Mouse (Mus musculus): ENCODE results near the gene Ninj1. TPM values are rescaled to one million over a fixed set of nuclear protein-coding genes. Genes with fewer than 3 reads are reported as not detected.

Ninj1 gene
- polyA plus RNA-seq, 1 experiment from 2014 or later: 54.2 TPM

GRCm38 (mm10) chr13:49189970-49190870, 2.9 kb downstream of the Ninj1 start:
- H3K4me2 ChIP-seq (replicated peaks; ENCODE audit: low read depth, low read length): no peak overlapping the region
- no peak overlapping the region for H3K27ac ChIP-seq (ENCODE audit: low read depth, low read length)
- 64% methylated on average over 12 of the region's 12 CpGs for WGBS
- peaks cover 40% of the 10 kb centered on the region for H3K4me1 ChIP-seq (ENCODE audit: control insufficient read depth, insufficient read depth, low read length)
- peak overlapping the region; percentile 18; the same call in 1 of the 2 replicates for H3K9ac ChIP-seq (ENCODE audit: low read depth, low read length)
- no peaks in the 10 kb centered on the region for H3K9me3 ChIP-seq (ENCODE audit: control insufficient read depth, low read length)
- no peaks in the 10 kb centered on the region for H3K27me3 ChIP-seq (ENCODE audit: control insufficient read depth, insufficient read depth, low read length)
- H3K36me3 ChIP-seq (ENCODE audit: control insufficient read depth, insufficient read depth, low read length): peaks cover 4% of the 10 kb centered on the region; the same call in 1 of the 2 replicates
- ATAC-seq (ENCODE audit: low FRiP score, low TSS enrichment): no peak
- no peak overlapping the region for H3K4me3 ChIP-seq (ENCODE audit: low read length)

- Histone ChIP-seq H3K9ac (ENCODE audit: low read depth, low read length) (peak overlapping the region; percentile 18; the same call in 1 of the 2 replicates), H3K36me3 (ENCODE audit: control insufficient read depth, insufficient read depth, low read length) (peaks cover 10% of the 10 kb centered on the region; the same call in 1 of the 2 replicates), H3K27me3 (ENCODE audit: control insufficient read depth, insufficient read depth, low read length) (no peaks in the 10 kb centered on the region), H3K4me2 (replicated peaks; ENCODE audit: low read depth, low read length) (no peak overlapping the region), H3K9me3 (ENCODE audit: control insufficient read depth, low read length) (no peaks in the 10 kb centered on the region), H3K4me1 (ENCODE audit: control insufficient read depth, insufficient read depth, low read length) (peaks cover 40% of the 10 kb centered on the region), H3K27ac (ENCODE audit: low read depth, low read length) (peak overlapping the region; percentile 47; the same call in 1 of the 2 replicates), H3K4me3 (ENCODE audit: low read length) (no peak overlapping the region)
- no peak for ATAC-seq (ENCODE audit: low FRiP score, low TSS enrichment)
- WGBS: 60% methylated on average over 7 of the region's 7 CpGs
These were observed 3.8 kb downstream of the Ninj1 start for GRCm38 (mm10) chr13:49190876-49191672.

GRCm38 (mm10) chr13:49191673-49192035, 4.4 kb downstream of the Ninj1 start:
- 35% methylated on average over 5 of the region's 5 CpGs for WGBS
- H3K4me2 ChIP-seq (replicated peaks; ENCODE audit: low read depth, low read length): no peak overlapping the region
- H3K36me3 ChIP-seq (ENCODE audit: control insufficient read depth, insufficient read depth, low read length): peaks cover 10% of the 10 kb centered on the region; the same call in 1 of the 2 replicates
- no peak overlapping the region for H3K9ac ChIP-seq (ENCODE audit: low read depth, low read length)
- H3K4me3 ChIP-seq (ENCODE audit: low read length): no peak overlapping the region
- H3K27me3 ChIP-seq (ENCODE audit: control insufficient read depth, insufficient read depth, low read length): no peaks in the 10 kb centered on the region
- ATAC-seq (ENCODE audit: low FRiP score, low TSS enrichment): no peak
- H3K9me3 ChIP-seq (ENCODE audit: control insufficient read depth, low read length): no peaks in the 10 kb centered on the region
- 0 out of 2 replicates have a peak overlapping the region, but pooled peaks have one; percentile 14 for H3K27ac ChIP-seq (ENCODE audit: low read depth, low read length)
- H3K4me1 ChIP-seq (ENCODE audit: control insufficient read depth, insufficient read depth, low read length): peaks cover 40% of the 10 kb centered on the region

GRCm38 (mm10) chr13:49192156-49192855, 5.0 kb downstream of the Ninj1 start:
- no peak for ATAC-seq (ENCODE audit: low FRiP score, low TSS enrichment)
- WGBS: 76% methylated on average over 16 of the region's 16 CpGs
- Histone ChIP-seq H3K36me3 (ENCODE audit: control insufficient read depth, insufficient read depth, low read length) (peaks cover 10% of the 10 kb centered on the region; the same call in 1 of the 2 replicates), H3K4me1 (ENCODE audit: control insufficient read depth, insufficient read depth, low read length) (peaks cover 36% of the 10 kb centered on the region), H3K27me3 (ENCODE audit: control insufficient read depth, insufficient read depth, low read length) (no peaks in the 10 kb centered on the region), H3K4me3 (ENCODE audit: low read length) (no peak overlapping the region), H3K9me3 (ENCODE audit: control insufficient read depth, low read length) (no peaks in the 10 kb centered on the region), H3K4me2 (replicated peaks; ENCODE audit: low read depth, low read length) (no peak overlapping the region), H3K27ac (ENCODE audit: low read depth, low read length) (no peak overlapping the region), H3K9ac (ENCODE audit: low read depth, low read length) (no peak overlapping the region)

GRCm38 (mm10) chr13:49193650-49194049, 6.4 kb downstream of the Ninj1 start:
- Histone ChIP-seq H3K4me1 (ENCODE audit: control insufficient read depth, insufficient read depth, low read length) (peaks cover 29% of the 10 kb centered on the region), H3K4me3 (ENCODE audit: low read length) (no peak overlapping the region), H3K27ac (ENCODE audit: low read depth, low read length) (no peak overlapping the region), H3K36me3 (ENCODE audit: control insufficient read depth, insufficient read depth, low read length) (peaks cover 10% of the 10 kb centered on the region; the same call in 1 of the 2 replicates), H3K9ac (ENCODE audit: low read depth, low read length) (no peak overlapping the region), H3K4me2 (replicated peaks; ENCODE audit: low read depth, low read length) (no peak overlapping the region), H3K27me3 (ENCODE audit: control insufficient read depth, insufficient read depth, low read length) (no peaks in the 10 kb centered on the region), H3K9me3 (ENCODE audit: control insufficient read depth, low read length) (no peaks in the 10 kb centered on the region)
- 96% methylated on average over 17 of the region's 17 CpGs for WGBS
- no peak for ATAC-seq (ENCODE audit: low FRiP score, low TSS enrichment)

- Histone ChIP-seq H3K4me3 (ENCODE audit: low read length) (no peak overlapping the region), H3K4me1 (ENCODE audit: control insufficient read depth, insufficient read depth, low read length) (peaks cover 20% of the 10 kb centered on the region), H3K4me2 (replicated peaks; ENCODE audit: low read depth, low read length) (no peak overlapping the region), H3K9me3 (ENCODE audit: control insufficient read depth, low read length) (no peaks in the 10 kb centered on the region), H3K27ac (ENCODE audit: low read depth, low read length) (no peak overlapping the region), H3K36me3 (ENCODE audit: control insufficient read depth, insufficient read depth, low read length) (peaks cover 10% of the 10 kb centered on the region; the same call in 1 of the 2 replicates), H3K9ac (ENCODE audit: low read depth, low read length) (no peak overlapping the region), H3K27me3 (ENCODE audit: control insufficient read depth, insufficient read depth, low read length) (no peaks in the 10 kb centered on the region)
- ATAC-seq (ENCODE audit: low FRiP score, low TSS enrichment): no peak
- whole genome bisulfite sequencing: 93% methylated on average over 13 of the region's 13 CpGs
These were observed 7.5 kb downstream of the Ninj1 start for GRCm38 (mm10) chr13:49194811-49195210.

- Histone ChIP-seq H3K4me3 (ENCODE audit: low read length) (no peak overlapping the region), H3K27ac (ENCODE audit: low read depth, low read length) (no peak overlapping the region), H3K27me3 (ENCODE audit: control insufficient read depth, insufficient read depth, low read length) (no peaks in the 10 kb centered on the region), H3K9ac (ENCODE audit: low read depth, low read length) (no peak overlapping the region), H3K36me3 (ENCODE audit: control insufficient read depth, insufficient read depth, low read length) (peaks cover 10% of the 10 kb centered on the region; the same call in 1 of the 2 replicates), H3K9me3 (ENCODE audit: control insufficient read depth, low read length) (no peaks in the 10 kb centered on the region), H3K4me2 (replicated peaks; ENCODE audit: low read depth, low read length) (no peak overlapping the region), H3K4me1 (ENCODE audit: control insufficient read depth, insufficient read depth, low read length) (peaks cover 12% of the 10 kb centered on the region)
- 58% methylated on average over 7 of the region's 7 CpGs for WGBS
- no peak for ATAC-seq (ENCODE audit: low FRiP score, low TSS enrichment)
These were observed 8.4 kb downstream of the Ninj1 start for GRCm38 (mm10) chr13:49195651-49196050.

GRCm38 (mm10) chr13:49196211-49196610, 8.9 kb downstream of the Ninj1 start:
- Histone ChIP-seq H3K4me3 (ENCODE audit: low read length) (no peak overlapping the region), H3K9ac (ENCODE audit: low read depth, low read length) (no peak overlapping the region), H3K4me2 (replicated peaks; ENCODE audit: low read depth, low read length) (no peak overlapping the region), H3K4me1 (ENCODE audit: control insufficient read depth, insufficient read depth, low read length) (peaks cover 6% of the 10 kb centered on the region), H3K9me3 (ENCODE audit: control insufficient read depth, low read length) (no peaks in the 10 kb centered on the region), H3K27ac (ENCODE audit: low read depth, low read length) (no peak overlapping the region), H3K36me3 (ENCODE audit: control insufficient read depth, insufficient read depth, low read length) (peaks cover 10% of the 10 kb centered on the region; the same call in 1 of the 2 replicates), H3K27me3 (ENCODE audit: control insufficient read depth, insufficient read depth, low read length) (no peaks in the 10 kb centered on the region)
- no peak for ATAC-seq (ENCODE audit: low FRiP score, low TSS enrichment)
- WGBS: 90% methylated on average over 5 of the region's 5 CpGs

Measured in kidney, embryonic 14.5 days (tissue).